Mouse (Mus musculus) layer of hippocampus, adult 9-11 months (tissue): ENCODE data around the gene Exd2.
A peak's percentile ranks its signal among the peaks of the same experiment; 100 is the strongest.
"Not testable (repeated sequence)": the region's sequence is repeated elsewhere in the genome, so short reads cannot be mapped to it uniquely, and the experiment has no call there.

Experiments used
- DNase-seq: peaks from one replicate; pipeline ENCODE4 v3.0.0; 2022

Gene Exd2

DNA sequence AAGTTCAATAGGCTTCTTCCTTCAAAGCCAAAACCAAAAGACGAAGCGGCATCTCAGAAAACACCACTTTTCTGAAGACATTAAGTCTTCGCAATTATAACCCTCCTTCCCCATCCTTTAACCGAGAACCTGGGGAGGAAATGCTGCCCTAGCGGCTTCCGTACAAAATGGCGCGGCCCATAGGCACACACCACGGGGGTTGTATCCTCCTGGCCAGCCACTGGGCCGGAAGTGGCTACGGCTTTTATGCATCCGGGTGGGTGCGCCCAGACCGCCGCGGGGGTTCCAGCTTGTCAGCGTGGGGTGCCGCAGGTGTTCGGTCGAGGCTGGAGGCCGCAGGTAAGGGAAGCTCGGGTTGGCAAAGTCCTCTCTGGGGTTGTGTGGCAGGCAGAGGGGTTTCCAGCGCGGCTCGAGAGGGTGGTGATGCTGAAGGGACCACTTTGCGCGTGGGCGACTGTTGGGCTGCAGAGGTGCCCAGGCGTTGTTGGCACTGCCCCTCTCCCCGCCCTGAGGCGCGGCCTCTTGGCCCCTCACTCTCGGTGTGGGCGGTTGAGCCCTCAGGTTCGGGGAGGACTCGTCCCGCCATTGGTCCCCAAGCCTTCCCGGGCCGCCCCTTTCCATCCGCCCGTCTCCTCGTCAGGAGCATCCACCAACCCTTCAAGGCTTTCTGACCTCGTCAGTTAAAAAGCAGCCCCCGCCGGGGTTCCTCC lies at the start of gene Exd2:
Gene Exd2, plus strand, starts transcription at position 154 of the 710 bp plus-strand sequence.
- DNase-seq: peak; percentile 93

DNA sequence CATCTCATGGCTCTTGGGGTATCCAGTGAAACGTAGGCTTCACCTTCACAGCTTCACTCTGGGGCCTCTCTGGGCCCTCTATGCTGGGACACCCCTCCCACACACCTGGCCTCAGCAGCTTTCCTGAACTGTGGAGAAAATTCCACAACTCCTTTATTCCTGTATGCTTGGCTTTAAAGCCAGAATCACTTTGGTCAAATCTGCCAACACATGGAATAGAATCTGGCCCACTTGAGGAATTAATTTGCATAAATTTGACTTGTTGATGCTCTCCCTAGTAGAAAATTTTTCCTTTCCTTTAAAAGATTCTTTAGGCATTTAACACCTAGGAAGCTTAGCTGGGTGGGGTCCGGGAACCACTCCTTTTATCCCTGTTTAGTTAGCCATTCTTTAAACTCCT lies 47.8 kb upstream of the Exd2 start:
- DNase-seq: no peak

DNA sequence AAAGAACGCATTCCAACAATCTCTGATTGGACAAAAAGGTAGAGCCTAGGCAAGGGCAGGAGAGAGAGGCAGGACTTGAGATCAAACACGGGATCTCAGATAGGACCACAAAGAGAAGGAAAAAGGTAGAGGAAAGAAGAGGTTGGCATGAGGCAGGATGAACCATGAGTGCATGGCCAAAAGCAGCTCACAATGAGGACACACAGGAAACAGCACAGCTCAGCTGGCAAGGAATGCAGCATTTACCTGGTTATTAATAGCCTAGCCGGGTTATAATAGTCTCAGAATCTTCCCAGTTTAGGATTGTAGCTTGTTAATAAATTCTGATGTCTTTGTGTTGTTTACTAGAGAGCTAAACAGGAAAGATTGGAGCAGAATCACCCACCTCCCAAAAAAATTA lies 35.2 kb upstream of the Exd2 start:
- DNase-seq: no peak

DNA sequence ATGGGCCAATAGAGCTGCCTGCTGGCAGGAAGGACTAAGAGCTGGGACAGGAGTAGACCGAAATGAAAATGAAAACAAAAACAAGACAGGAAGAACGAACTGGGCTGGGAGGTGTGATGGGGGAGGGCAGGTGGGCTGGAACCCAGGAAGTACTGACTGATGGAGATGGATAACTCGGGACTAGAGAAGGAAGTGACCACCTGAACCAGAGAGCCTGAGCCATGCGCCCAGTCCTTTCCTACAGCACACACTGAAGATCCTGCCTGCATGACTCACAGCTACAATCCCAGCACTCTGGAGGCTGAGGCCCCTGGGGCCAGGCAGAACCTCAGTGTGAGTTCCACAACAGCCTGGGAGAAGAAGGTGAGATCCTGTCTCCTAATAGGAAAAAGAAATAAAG lies 29.6 kb upstream of the Exd2 start:
- no peak for DNase-seq

DNA sequence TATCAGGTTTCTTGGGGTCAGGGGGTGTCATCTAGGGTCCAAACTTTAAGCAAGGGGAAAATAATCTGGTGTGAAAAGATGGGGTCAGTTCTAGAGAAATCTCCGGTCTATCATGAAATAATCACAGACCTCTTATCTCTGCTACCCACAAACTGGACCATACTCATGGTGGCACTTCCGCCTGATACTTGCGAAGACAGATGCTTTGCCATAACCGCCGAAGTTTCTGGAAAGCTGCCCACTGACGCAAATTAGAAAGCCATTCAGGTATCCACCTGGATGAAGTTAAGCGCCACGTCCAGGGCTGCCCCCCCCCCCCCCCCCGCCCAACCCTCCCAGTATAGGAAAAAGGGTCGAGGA lies 28.3 kb upstream of the Exd2 start:
- peak; percentile 22 for DNase-seq

- peak; percentile 75 for DNase-seq
Observed at GRCm38 (mm10) chr12:80434961-80435691, 27.8 kb upstream of the Exd2 start.

GRCm38 (mm10) chr12:80435887-80436286 lies 27.0 kb upstream of the Exd2 start:
- no peak for DNase-seq

DNA sequence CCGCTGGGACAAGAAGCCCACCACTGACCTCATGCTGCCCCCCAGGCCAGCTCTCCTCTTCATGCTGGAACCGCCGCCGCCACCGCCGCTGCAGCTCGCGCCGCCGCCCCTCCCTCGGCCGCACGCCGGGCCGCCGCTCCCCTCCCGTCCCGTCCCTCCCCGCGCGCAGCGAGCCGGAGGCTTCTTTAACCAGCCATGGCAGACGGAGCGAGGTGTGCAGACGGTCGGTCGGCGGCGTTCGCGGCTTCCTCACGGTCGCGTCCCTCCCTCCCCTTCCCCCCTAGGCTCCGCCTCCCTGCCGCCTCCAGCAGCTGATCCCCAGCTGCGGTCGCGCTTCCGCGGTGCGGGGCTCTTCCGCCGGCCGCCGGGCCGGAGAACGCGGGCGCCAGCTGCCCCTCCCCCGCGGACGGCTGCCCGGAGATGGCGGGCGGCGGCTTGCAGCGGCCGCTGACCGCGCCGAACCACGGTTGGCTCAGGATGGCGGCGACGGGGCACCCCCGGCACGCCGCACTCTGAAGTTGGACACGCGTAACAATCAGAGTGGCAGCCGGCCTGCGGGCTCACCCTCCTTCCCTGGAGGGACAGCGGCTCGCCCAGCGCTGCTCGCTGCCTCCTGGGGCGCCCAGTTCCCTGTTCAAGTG lies 26.4 kb upstream of the Exd2 start, which contains the start of gene Dcaf5:
Gene Dcaf5, minus strand, starts transcription at position 266 of the 641 bp plus-strand sequence.
- DNase-seq: peak; percentile 74

DNA sequence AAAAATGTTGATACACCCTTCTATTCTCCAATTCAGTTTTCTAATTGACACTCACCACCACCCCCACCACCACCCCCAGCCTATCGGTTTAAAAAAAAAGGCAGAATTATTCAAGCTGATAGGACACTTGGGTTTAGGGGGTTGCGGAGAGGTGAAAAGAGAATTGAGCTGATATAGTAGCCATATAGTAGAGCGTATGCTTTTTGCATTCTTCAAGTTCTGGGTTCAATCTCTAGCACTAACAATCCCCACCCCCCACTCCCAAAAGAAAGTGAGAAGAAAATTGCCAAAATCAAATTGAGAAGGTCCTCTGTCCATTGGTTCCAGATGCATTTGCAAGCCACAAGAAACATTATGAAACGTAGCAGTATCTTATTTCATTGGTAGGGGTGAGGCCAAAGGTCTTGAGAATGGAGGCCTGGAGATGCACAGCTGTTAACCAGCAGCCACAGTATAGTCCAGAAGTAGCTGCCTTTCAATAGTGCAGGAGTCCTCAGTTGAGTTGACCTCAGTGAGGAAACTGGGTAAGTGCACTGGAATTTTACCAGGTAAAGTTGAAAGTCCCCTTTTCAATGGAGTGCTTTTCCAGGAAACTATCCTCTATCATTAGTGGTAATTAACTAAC lies 25.7 kb upstream of the Exd2 start:
- DNase-seq: no peak

GRCm38 (mm10) chr12:80440957-80441356 lies 21.9 kb upstream of the Exd2 start:
- DNase-seq: no peak

- no peak for DNase-seq
Observed at GRCm38 (mm10) chr12:80444525-80445109, 18.3 kb upstream of the Exd2 start.

- DNase-seq: no peak
Observed at GRCm38 (mm10) chr12:80453506-80453905, 9.4 kb upstream of the Exd2 start.

- no peak for DNase-seq
Observed at GRCm38 (mm10) chr12:80458033-80458432, 4.9 kb upstream of the Exd2 start.

DNA sequence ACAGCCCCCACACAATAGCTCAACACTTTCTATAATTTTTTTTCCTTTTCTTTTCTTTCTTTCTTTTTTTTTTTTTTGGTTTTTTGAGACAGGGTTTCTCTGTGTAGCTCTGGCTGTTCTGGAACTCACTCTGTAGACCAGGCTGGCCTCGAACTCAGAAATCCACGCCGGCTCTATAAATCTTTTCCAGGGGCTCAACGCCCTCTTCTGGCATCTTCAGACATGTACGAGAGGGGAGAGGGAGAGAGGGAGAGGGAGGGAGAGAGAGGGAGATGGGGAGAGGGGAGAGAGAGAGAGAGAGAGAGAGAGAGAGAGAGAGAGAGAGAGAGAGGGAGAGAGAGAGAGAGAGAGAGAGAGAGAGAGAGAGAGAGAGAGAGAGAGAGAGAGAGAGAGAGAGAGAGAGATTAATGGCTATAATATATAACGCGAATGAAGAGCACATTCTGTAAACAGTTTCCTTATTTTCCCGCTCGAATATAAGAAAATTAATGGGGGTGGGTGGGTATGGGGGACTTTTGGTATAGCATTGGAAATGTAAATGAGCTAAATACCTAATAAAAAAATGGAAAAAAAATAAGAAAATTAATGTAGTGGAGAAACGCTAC lies 501 bp upstream of the Exd2 start:
- not testable (repeated sequence) for DNase-seq

DNA sequence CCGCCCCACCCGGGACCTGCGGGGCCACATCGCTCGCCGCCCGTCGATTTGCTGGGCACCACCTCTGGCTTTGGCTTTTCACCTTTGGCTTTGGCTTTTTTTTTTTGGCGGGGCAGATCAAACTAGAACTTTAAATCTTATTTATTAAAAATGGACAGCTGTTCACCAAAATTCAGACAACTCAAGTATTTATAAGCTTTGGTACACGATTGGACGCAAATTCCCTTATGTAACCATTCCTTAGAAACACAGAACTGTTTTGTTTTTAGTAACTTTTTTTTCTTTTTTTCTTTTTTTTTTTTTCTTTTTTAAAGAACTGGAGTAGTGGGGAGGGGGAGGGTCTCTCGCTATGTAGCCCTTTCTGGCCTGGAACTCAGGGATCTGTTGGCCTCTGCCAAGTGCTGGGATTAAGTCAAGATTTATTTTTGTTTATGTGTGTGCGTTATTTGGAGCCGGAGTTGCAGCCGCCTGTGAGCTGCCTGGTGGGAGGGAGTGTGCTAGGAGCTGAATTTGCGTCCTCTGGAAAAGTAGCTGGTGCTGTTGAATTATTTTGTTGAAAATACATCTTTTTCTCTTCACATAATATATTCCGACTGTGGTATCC lies 873 bp downstream of the Exd2 start:
- DNase-seq: no peak

DNA sequence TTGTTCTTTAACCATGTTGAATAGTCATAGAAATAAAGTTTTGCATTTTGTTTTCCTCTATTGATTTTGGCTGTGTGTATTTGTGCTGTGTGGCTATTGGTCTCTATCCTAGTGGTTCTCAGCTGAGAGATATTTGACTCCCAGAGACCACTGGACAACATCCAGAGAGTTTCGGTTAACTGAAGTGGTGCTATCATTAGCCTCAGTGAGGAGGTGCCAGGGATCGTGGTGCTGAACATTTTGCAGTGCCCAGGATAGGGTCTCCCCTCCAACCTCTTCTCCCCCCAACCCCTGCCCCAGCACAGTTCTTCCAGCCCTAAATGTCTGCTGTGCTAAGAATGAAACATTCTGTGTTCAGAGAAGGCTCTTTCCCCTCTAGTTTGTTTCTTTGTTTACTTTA lies 7.3 kb downstream of the Exd2 start:
- DNase-seq: no peak

- no peak for DNase-seq
Observed at GRCm38 (mm10) chr12:80471926-80472325, 9.0 kb downstream of the Exd2 start.

DNA sequence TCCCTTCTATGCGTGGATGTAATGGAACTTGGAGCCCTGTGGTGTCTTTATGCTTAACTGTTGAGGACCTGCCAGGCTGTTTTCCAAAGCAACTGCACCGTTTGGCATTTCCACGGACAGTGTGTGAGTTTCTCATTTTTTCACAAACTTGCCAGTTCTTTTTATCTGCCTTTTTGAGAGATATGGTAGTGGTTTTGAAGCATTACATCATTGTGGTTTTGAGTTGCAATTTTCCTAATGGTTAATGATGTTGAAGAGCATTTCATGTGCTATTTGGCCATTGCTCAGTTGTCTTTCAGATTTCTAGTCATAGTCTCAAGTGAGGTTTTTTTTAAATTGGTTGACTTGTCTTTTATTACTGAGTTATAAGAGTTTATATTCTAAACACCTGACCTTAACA lies 10.8 kb downstream of the Exd2 start:
- no peak for DNase-seq

GRCm38 (mm10) chr12:80479986-80480385 lies 17.1 kb downstream of the Exd2 start:
- DNase-seq: no peak

DNA sequence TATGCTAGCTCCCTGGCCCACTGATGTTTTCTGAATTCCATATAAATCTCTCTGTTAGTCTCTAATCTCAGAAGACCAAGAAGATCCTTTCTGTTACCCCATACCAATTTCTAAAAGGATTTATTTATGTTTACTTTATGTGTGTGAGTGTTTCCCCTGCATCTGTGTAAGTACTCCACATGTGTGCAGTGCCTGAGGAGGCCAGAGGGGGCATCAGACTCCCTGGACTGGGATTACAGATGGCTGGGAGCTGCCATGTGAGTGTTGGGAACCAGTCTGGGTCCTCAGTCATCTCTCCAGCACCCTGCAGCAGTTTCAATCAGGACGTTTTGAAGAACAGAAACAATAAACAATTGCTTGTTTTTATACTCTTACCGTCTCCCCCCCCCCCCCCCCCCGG lies 20.5 kb downstream of the Exd2 start:
- no peak for DNase-seq

GRCm38 (mm10) chr12:80493311-80493710 lies 30.4 kb downstream of the Exd2 start:
- no peak for DNase-seq

GRCm38 (mm10) chr12:80495691-80496090 lies 32.8 kb downstream of the Exd2 start:
- DNase-seq: no peak
